ENCODE assay signal across 8 mouse cellular contexts in the genomic region with DNA sequence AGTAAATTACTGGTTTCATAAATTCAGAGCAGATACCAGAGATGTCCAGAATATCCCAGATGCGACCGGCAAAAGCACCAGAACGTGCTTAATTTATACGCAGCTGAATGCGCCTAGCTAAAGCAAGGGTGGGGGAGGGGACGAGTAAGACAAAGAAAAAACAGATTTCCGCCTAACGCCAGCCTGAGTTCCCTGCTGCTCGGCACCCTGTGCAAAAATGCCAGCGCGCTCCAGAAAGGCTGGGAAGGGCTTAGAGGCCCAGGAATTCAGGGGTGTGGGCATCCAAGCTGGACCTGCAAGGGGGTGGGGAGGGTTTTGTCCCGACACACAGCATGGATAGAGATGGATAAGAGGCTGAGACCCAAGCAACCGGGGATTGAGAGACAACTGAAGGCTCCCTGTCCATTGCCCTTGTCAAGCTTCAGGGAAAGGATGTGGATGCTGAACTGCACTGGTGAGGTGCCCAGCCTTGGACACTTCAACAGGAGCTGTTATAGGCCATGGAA.
DNase-seq lines count a peak whose midpoint lies in the region.

No protein-coding gene starts in this region.

- peak; percentile 19 to 45 for DNase-seq in kidney, postnatal 4 days
- no peak for DNase-seq in kidney, adult 18-20 months
- peak; percentile 91 for DNase-seq in embryo, embryonic 10.5 days (ENCODE audit: low spot score)
- peak; percentile 79 for DNase-seq in forelimb bud, embryonic 11.5 days (ENCODE audit: low read depth, low spot score)
- peak; percentile 70 for DNase-seq in limb, embryonic 10.5 days (ENCODE audit: low spot score)
- DNase-seq in right cerebral cortex, postnatal 14 days, result peak; percentile 46
- no peak for DNase-seq in urinary bladder, postnatal 14 days (ENCODE audit: low spot score)
- DNase-seq in ovary, postnatal 14 days (ENCODE audit: low spot score), result no peak

- H3K27me3 ChIP-seq in limb, embryonic 10.5 days (ENCODE audit: low read depth, poor library complexity, severe bottlenecking), result no peaks in the 10 kb centered on the region

- WGBS in limb, embryonic 10.5 days, result 8% methylated on average over 13 of the region's 13 CpGs

- peaks cover 30% of the 10 kb centered on the region for H3K4me1 ChIP-seq in limb, embryonic 10.5 days

- H3K4me3 ChIP-seq in limb, embryonic 10.5 days, result peak overlapping the region; percentile 36

- no peaks in the 10 kb centered on the region for H3K9me3 ChIP-seq in limb, embryonic 10.5 days (replicated peaks)

- H3K36me3 ChIP-seq in limb, embryonic 10.5 days, result no peaks in the 10 kb centered on the region

- peak overlapping the region; percentile 93 for H3K27ac ChIP-seq in limb, embryonic 10.5 days

Comparison
In these comparisons a context has a peak if more than half of its experiments do, and no peak if none do; other contexts are left out.
1. DNase-seq: peak in kidney, postnatal 4 days (2 of 2), embryo, embryonic 10.5 days (single experiment), forelimb bud, embryonic 11.5 days (single experiment), limb, embryonic 10.5 days (single experiment) and right cerebral cortex, postnatal 14 days (single experiment); none in kidney, adult 18-20 months (single experiment), urinary bladder, postnatal 14 days (single experiment) and ovary, postnatal 14 days (single experiment).